Mouse (Mus musculus) lung, adult 2 months (tissue): ENCODE data around the gene Fancd2os.

Source experiments
- CTCF ChIP-seq: fragments of 200-500 bp; IDR thresholded peaks from 2 replicates; pipeline ENCODE4 v1.5.1; 2011; ENCODE audit warnings: mild to moderate bottlenecking, low read length, control low read depth; ENCODE audit not compliant: insufficient read depth
- POLR2A ChIP-seq: fragments of 200-500 bp; IDR thresholded peaks from 2 replicates; pipeline ENCODE4 v1.6.1; 2011; ENCODE audit warnings: low read depth, mild to moderate bottlenecking, control low read depth, low read length, borderline replicate concordance; ENCODE audit errors: extremely low read depth

DNA sequence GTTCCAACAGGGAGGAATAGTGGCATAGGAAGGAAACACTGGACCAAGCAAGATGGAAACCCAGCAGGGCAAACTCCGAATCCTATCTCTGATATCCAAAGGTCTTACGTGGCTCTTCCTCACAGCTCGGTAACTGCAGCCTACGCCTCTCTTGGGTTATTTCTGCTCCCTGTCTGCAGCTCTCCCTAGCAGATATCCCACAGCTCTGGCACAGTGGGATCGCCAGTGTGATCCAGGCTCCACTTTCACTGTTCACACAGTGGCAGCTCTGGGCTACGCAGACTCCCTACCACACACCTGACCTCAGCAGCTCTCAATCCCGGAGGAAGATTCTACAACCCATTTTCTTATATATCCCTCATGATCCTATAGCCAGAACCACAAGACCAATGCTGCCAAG, 13.6 kb upstream of the Fancd2os start:
- no peak for TF ChIP-seq CTCF
- no peak for TF ChIP-seq POLR2A
